Mouse (Mus musculus): Measurements from ENCODE around the gene Olfr553. TPM values are rescaled to one million over a fixed set of nuclear protein-coding genes. Genes with fewer than 3 reads are reported as not detected.

The Olfr553 gene
- polyA plus RNA-seq, 1 experiment, result not detected

DNA sequence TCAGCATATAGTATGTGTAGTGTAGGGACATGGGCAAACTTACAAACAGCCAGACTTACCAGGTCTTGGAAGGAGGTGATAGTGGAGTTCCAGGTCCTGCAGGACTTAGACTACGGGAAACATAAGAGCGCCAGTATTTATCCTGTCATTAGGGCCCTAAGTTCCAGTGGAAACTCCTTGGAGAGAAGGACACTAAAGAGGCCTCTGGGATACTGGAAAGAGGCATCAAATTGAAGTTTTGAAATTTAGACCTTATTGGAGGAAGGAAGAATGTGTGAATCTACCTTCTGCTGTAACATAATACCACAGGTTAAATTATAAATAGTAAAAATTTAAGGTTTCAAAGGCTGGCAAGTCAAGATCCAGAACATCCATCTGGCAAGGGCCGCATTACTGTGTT, 26.2 kb downstream of the Olfr553 start, which contains the start of gene Olfr551:
TSS of gene Olfr551 (minus strand) at position 101 of the 400 bp plus-strand sequence.
- H3K4me3 ChIP-seq (replicated peaks), result no peak within 1 kb of the TSS
- no peaks in the 10 kb centered on the region for H3K27me3 ChIP-seq (ENCODE audit: control insufficient read depth)
- no peaks in the 10 kb centered on the region for H3K36me3 ChIP-seq (ENCODE audit: control insufficient read depth)
- H3K4me1 ChIP-seq (ENCODE audit: control insufficient read depth), result no peaks in the 10 kb centered on the region
- TF ChIP-seq GATA1 (IDR thresholded peaks at IDR 0.05; ENCODE audit: low read length), result no peak
- TF ChIP-seq TAL1 (IDR thresholded peaks at IDR 0.05; ENCODE audit: low read length), result no peak
- H3K9me3 ChIP-seq (ENCODE audit: control insufficient read depth, low read length), result no peaks in the 10 kb centered on the region

DNA sequence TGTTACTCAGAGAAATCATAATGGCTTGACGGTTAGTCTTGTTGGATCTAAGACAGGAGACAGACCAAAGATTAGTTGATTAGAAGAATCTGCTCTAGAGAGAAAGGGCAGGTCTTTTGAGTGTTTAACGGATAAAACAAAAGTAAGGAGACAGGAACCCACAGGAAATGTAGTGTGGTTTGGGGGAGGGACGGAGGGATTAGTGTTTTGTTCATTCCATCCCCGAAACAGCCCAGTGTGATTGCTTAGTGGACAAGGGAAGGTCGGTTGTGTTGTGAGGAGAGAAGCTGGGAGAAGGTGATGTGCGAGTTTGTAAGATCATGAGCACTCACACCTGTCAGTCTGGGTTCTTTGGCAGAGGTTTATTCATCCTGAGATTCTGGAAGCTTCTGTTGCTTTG, 42.0 kb downstream of the Olfr553 start:
- TF ChIP-seq TAL1 (IDR thresholded peaks at IDR 0.05; ENCODE audit: low read length) (no peak), GATA1 (IDR thresholded peaks at IDR 0.05; ENCODE audit: low read length) (no peak)
- no peaks in the 10 kb centered on the region for H3K27me3 ChIP-seq (ENCODE audit: control insufficient read depth)

DNA sequence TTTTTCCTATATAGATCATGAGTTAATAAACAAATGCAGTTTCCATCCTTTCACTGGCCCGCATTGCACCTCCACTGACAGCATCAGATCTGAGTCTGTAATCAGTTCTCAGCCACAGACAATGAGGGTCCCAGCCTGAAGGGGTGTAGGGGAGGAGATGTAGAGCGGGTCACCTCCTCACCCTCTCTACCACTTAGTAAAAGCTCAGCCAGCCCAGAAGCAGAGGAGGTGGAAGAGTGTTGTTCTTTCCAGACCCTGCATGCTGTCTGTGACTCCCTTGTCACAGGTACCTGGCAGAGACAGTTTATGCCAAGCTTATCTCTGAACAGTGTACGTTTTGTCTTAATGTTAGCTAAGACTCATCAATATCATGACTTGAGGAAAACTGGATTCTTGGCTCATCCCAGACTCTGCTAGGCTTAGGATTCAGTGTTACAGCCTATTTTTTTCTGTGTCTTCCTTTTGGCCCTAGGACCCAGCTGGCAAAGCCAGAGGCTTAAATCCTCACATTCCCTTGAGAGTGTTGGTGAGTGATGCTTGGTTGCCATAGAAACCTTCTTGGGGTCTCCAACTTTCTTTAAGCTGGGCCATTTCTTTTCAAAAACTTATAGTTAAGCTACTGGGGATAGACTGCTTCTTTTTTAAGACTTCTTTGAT, 44.7 kb downstream of the Olfr553 start:
- Histone ChIP-seq H3K4me1 (ENCODE audit: control insufficient read depth) (no peaks in the 10 kb centered on the region), H3K4me3 (replicated peaks) (no peak overlapping the region), H3K36me3 (ENCODE audit: control insufficient read depth) (no peaks in the 10 kb centered on the region), H3K9me3 (ENCODE audit: control insufficient read depth, low read length) (no peaks in the 10 kb centered on the region), H3K27me3 (ENCODE audit: control insufficient read depth) (no peaks in the 10 kb centered on the region)
- TF ChIP-seq TAL1 (IDR thresholded peaks at IDR 0.05; ENCODE audit: low read length), result no peak
- no peak for TF ChIP-seq GATA1 (IDR thresholded peaks at IDR 0.05; ENCODE audit: low read length)

More for the DNA sequence above, 42.0 kb downstream of the Olfr553 start:
- no peak overlapping the region for H3K4me3 ChIP-seq (replicated peaks)
- no peaks in the 10 kb centered on the region for H3K36me3 ChIP-seq (ENCODE audit: control insufficient read depth)
- no peaks in the 10 kb centered on the region for H3K9me3 ChIP-seq (ENCODE audit: control insufficient read depth, low read length)
- no peaks in the 10 kb centered on the region for H3K4me1 ChIP-seq (ENCODE audit: control insufficient read depth)

DNA sequence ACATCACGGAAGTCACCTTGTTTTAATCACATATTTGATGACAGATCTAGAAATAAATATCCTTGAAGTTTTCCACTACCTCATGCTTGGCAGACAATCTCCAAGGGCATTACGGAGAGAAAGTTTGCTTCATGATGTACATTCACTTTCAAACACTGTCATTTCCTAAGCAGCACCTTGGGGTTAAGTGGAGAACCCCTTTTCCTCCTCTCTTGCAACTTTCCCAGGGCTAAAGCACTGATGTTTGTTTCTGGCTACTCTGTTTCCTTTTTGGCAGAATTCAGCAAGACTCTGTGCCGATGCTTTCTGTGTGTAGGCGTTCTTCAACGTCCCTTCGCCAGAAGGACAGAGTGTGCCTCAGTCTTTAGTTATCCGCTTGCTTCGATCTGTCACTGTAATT, 46.9 kb downstream of the Olfr553 start, which contains the start of gene Olfr550:
TSS of gene Olfr550 (plus strand) at position 301 of the 400 bp plus-strand sequence.
- TF ChIP-seq TAL1 (IDR thresholded peaks at IDR 0.05; ENCODE audit: low read length) (no peak), GATA1 (IDR thresholded peaks at IDR 0.05; ENCODE audit: low read length) (no peak)
- Histone ChIP-seq H3K9me3 (ENCODE audit: control insufficient read depth, low read length) (no peaks in the 10 kb centered on the region), H3K27me3 (ENCODE audit: control insufficient read depth) (no peaks in the 10 kb centered on the region), H3K4me3 (replicated peaks) (no peak within 1 kb of the TSS), H3K36me3 (ENCODE audit: control insufficient read depth) (no peaks in the 10 kb centered on the region), H3K4me1 (ENCODE audit: control insufficient read depth) (no peaks in the 10 kb centered on the region)

DNA sequence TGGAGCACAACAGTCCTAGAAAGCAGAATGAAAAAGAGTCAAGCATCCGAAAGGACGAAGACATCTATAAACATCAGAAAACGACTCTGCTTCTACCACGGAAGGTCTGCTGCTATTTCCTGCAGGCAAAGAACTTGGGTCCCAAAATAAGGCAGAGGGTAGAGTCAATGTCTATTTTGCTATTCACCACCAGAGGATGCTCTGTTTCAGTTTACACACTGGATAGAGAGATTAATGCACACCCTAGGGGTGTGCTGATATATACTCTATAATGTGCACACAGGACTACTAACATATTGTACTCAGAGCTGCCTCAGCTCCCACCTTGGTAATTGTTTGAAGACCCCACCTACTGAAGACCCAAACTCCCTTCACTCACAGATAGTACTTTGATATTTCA, 51.8 kb downstream of the Olfr553 start:
- H3K4me3 ChIP-seq (replicated peaks), result no peak overlapping the region
- peaks cover 20% of the 10 kb centered on the region for H3K4me1 ChIP-seq (ENCODE audit: control insufficient read depth)
- TF ChIP-seq TAL1 (IDR thresholded peaks at IDR 0.05; ENCODE audit: low read length) (no peak), GATA1 (IDR thresholded peaks at IDR 0.05; ENCODE audit: low read length) (no peak)
- H3K9me3 ChIP-seq (ENCODE audit: control insufficient read depth, low read length), result no peaks in the 10 kb centered on the region
- H3K27me3 ChIP-seq (ENCODE audit: control insufficient read depth), result no peaks in the 10 kb centered on the region
- no peaks in the 10 kb centered on the region; the same call in none of the 2 replicates for H3K36me3 ChIP-seq (ENCODE audit: control insufficient read depth)

DNA sequence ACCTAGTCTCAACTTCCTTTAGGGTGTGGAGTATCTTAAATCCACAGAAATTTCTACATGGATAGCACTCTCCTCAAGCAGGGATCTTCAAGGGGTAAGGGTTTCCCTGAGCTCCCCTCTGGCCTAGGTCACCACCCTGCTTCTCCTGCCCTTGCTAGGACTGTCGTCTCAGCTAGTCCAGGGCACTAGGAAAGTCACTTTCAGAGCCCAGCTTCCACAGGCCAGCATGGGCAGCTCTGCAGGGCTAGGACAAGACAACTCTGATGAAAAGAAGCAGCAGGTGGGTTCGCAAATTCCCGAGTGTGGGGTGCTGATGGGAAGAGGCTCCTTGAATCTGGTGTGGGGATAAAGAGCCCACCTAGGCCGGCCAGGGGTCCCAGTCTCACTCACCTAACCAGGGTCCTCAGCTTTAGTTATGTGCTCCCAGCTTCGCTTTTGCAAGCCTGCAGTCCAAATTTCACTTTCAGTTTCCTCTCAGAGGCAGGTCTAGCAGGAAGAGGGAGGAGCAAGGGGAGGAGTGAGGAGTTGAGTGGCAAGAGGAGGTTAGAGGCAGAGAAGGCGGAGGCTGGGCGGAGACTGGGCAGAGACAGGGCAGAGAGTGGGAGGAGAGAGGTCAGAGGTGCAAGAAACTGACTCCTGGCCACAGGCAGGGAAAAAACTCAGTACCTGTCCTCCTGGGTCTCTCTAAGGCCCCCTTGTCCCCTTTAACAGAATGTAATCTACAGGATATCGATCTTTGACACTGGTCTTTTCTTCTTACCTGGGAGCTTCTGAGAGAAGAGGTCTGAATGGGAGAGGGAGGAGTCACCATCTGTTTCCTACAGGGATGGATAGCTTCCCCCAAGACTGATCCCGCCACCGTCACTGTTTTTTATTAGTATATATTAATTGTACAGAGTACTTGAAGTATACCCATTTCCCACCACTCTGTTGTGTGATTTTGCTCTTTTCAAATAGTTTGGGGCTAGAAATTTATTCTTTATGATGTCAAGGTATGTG, 52.7 kb downstream of the Olfr553 start, which contains the start of gene Trim21:
TSS of gene Trim21 (minus strand) at position 488 of the 999 bp plus-strand sequence.
- H3K27me3 ChIP-seq (ENCODE audit: control insufficient read depth), result no peaks in the 10 kb centered on the region
- TF ChIP-seq TAL1 (IDR thresholded peaks at IDR 0.05; ENCODE audit: low read length) (no peak), GATA1 (IDR thresholded peaks at IDR 0.05; ENCODE audit: low read length) (no peak)
- H3K36me3 ChIP-seq (ENCODE audit: control insufficient read depth), result no peaks in the 10 kb centered on the region; the same call in none of the 2 replicates
- peak within 1 kb of the TSS; percentile 82 for H3K4me3 ChIP-seq (replicated peaks)
- peaks cover 20% of the 10 kb centered on the region for H3K4me1 ChIP-seq (ENCODE audit: control insufficient read depth)
- no peaks in the 10 kb centered on the region for H3K9me3 ChIP-seq (ENCODE audit: control insufficient read depth, low read length)

Other genes starting within 250 kb of the Olfr553 start
- gene Rrm1, start 176.5 kb downstream of the Olfr553 start, polyA plus RNA-seq (2012), result 14.9 and 31.0 TPM in 2 replicates
- gene Olfr543, start 136.5 kb downstream of the Olfr553 start, polyA plus RNA-seq (2012), result not detected in 2 replicates
- not detected in 2 replicates for gene Olfr544, start 129.9 kb downstream of the Olfr553 start, polyA plus RNA-seq (2012)
- not detected in 2 replicates for gene Olfr545, start 118.6 kb downstream of the Olfr553 start, polyA plus RNA-seq (2012)
- not detected in 2 replicates for gene Olfr547, start 83.5 kb downstream of the Olfr553 start, polyA plus RNA-seq (2012)
- gene Olfr548-ps1, start 77.3 kb downstream of the Olfr553 start, polyA plus RNA-seq (2012), result not detected in 2 replicates
- gene Olfr549, start 68.3 kb downstream of the Olfr553 start, polyA plus RNA-seq (2012), result not detected in 2 replicates
- gene Trim21, start 52.7 kb downstream of the Olfr553 start, polyA plus RNA-seq (2012), result 0.09 and 0.26 TPM in 2 replicates
- gene Olfr550, start 46.8 kb downstream of the Olfr553 start, polyA plus RNA-seq (2012), result not detected in 2 replicates
- not detected in 2 replicates for gene Olfr551, start 26.3 kb downstream of the Olfr553 start, polyA plus RNA-seq (2012)
- not detected in 2 replicates for gene Olfr552, start 20.4 kb downstream of the Olfr553 start, polyA plus RNA-seq (2012)
- not detected in 2 replicates for gene Olfr554, start 20.2 kb upstream of the Olfr553 start, polyA plus RNA-seq (2012)
- gene Olfr555, start 40.6 kb upstream of the Olfr553 start, polyA plus RNA-seq (2012), result not detected in 2 replicates
- gene Olfr556, start 46.7 kb upstream of the Olfr553 start, polyA plus RNA-seq (2012), result not detected in 2 replicates
- gene Trim68, start 69.1 kb upstream of the Olfr553 start, polyA plus RNA-seq (2012), result 0.05 TPM in 1 of 2 replicates, not detected in the other
- not detected in 2 replicates for gene Olfr557, start 77.7 kb upstream of the Olfr553 start, polyA plus RNA-seq (2012)
- gene Olfr558, start 84.0 kb upstream of the Olfr553 start, polyA plus RNA-seq (2012), result not detected in 2 replicates
- gene Olfr33, start 100.9 kb upstream of the Olfr553 start, polyA plus RNA-seq (2012), result not detected in 2 replicates
- gene Olfr559, start 109.3 kb upstream of the Olfr553 start, polyA plus RNA-seq (2012), result not detected in 2 replicates
- not detected in 2 replicates for gene Olfr560, start 141.1 kb upstream of the Olfr553 start, polyA plus RNA-seq (2012)
- gene Olfr78, start 141.3 kb upstream of the Olfr553 start, polyA plus RNA-seq (2012), result 0.04 TPM in 1 of 2 replicates, not detected in the other
- not detected in 2 replicates for gene Olfr561, start 153.0 kb upstream of the Olfr553 start, polyA plus RNA-seq (2012)
- not detected in 2 replicates for gene Olfr564, start 185.3 kb upstream of the Olfr553 start, polyA plus RNA-seq (2012)
- not detected in 2 replicates for gene Olfr566, start 240.5 kb upstream of the Olfr553 start, polyA plus RNA-seq (2012)